Mouse (Mus musculus) MEL (cell line): ENCODE data around the gene Pgam1. TPM values are rescaled to one million over a fixed set of nuclear protein-coding genes. Genes with fewer than 3 reads are reported as not detected.

Experiments
- DNase-seq: peaks from one replicate; pipeline ENCODE4 v3.0.0; 2011; ENCODE audit warnings: low read depth, low spot score
- H3K27ac ChIP-seq: 2 replicates; pipeline ENCODE4 v1.5.1; 2012; ENCODE audit warnings: low read depth, mild to moderate bottlenecking, control low read depth, low read length, moderate library complexity; ENCODE audit not compliant: control insufficient read depth
- H3K27me3 ChIP-seq, 2 experiments: fragments of 150-350 bp in 1 of 2; sonication (generic) in 1 of 2; 2 replicates each; pipeline ENCODE4 v1.6.1; 2012; ENCODE audit warnings: low read length in 2 of 2, mild to moderate bottlenecking in 2 of 2, improper control_type of control experiment in 1 of 2, moderate library complexity in 1 of 2; ENCODE audit not compliant: insufficient read depth in 2 of 2, control insufficient read depth in 1 of 2
- H3K36me3 ChIP-seq, 2 experiments: 2 replicates each; pipeline ENCODE4 v1.6.1; 2012 to 2014; ENCODE audit warnings: low read length in 2 of 2, improper control_type of control experiment in 1 of 2, inconsistent platforms in 1 of 2, mild to moderate bottlenecking in 1 of 2; ENCODE audit not compliant: insufficient read depth in 2 of 2, control insufficient read depth in 1 of 2
- H3K4me1 ChIP-seq, 2 experiments: fragments of 150-350 bp in 1 of 2; sonication (generic) in 1 of 2; 2 replicates each; pipeline ENCODE4 v1.6.1; 2012; ENCODE audit warnings: low read length in 2 of 2, improper control_type of control experiment in 1 of 2, mild to moderate bottlenecking in 1 of 2; ENCODE audit not compliant: insufficient read depth in 2 of 2, control insufficient read depth in 1 of 2
- H3K4me3 ChIP-seq, 2 experiments: fragments of 150-350 bp in 1 of 2; sonication (generic) in 1 of 2; 2 replicates each; pipeline ENCODE4 v1.5.1; 2012; ENCODE audit warnings: low read depth in 2 of 2, low read length in 2 of 2, mild to moderate bottlenecking in 2 of 2, moderate library complexity in 2 of 2, control low read depth in 1 of 2, improper control_type of control experiment in 1 of 2; ENCODE audit not compliant: control insufficient read depth in 1 of 2, insufficient read depth in 1 of 2
- H3K79me2 ChIP-seq: 2 replicates; pipeline ENCODE4 v1.6.1; 2012; ENCODE audit warnings: mild to moderate bottlenecking, low read length, moderate library complexity; ENCODE audit not compliant: control insufficient read depth, poor library complexity, insufficient read depth
- H3K9ac ChIP-seq: 2 replicates; pipeline ENCODE4 v1.6.1; 2012; ENCODE audit warnings: low read depth, mild to moderate bottlenecking, control low read depth, low read length, moderate library complexity; ENCODE audit not compliant: control insufficient read depth, poor library complexity, severe bottlenecking
- H3K9me3 ChIP-seq: fragments of 150-350 bp; sonication (generic); replicated peaks from 2 replicates; pipeline ENCODE4 v1.6.1; 2012; ENCODE audit warnings: mild to moderate bottlenecking, low read length, improper control_type of control experiment, moderate library complexity; ENCODE audit not compliant: insufficient read depth
- BHLHE40 ChIP-seq: IDR thresholded peaks from 2 replicates; pipeline ENCODE4 v1.6.1; 2012; ENCODE audit warnings: low read depth, mild to moderate bottlenecking, inconsistent platforms, low read length, improper control_type of control experiment, borderline replicate concordance
- CHD1 ChIP-seq: IDR thresholded peaks from 2 replicates; pipeline ENCODE4 v1.6.1; 2012; ENCODE audit warnings: low read depth, mild to moderate bottlenecking, inconsistent platforms, low read length, improper control_type of control experiment
- CHD2 ChIP-seq: IDR thresholded peaks from 2 replicates; pipeline ENCODE4 v1.6.1; 2011; ENCODE audit warnings: low read length, improper control_type of control experiment
- CTCF ChIP-seq, 3 experiments: IDR thresholded peaks in 2 of 3; conservative IDR thresholded peaks in 1 of 3; 2 replicates each; pipeline ENCODE4 v1.5.1; 2011 to 2012; ENCODE audit warnings: low read length in 3 of 3, low read depth in 2 of 3, mild to moderate bottlenecking in 2 of 3, improper control_type of control experiment in 1 of 3, inconsistent platforms in 1 of 3, mixed read lengths in 1 of 3, moderate library complexity in 1 of 3; ENCODE audit not compliant: control insufficient read depth in 1 of 3, insufficient read depth in 1 of 3, poor library complexity in 1 of 3, severe bottlenecking in 1 of 3
- E2F4 ChIP-seq: IDR thresholded peaks from 2 replicates; pipeline ENCODE4 v1.6.1; 2011; ENCODE audit warnings: low read depth, low read length, improper control_type of control experiment, borderline replicate concordance
- ETS1 ChIP-seq: IDR thresholded peaks from 2 replicates; pipeline ENCODE4 v1.6.1; 2012; ENCODE audit warnings: low read depth, mild to moderate bottlenecking, inconsistent platforms, low read length, improper control_type of control experiment, moderate library complexity
- GABPA ChIP-seq: IDR thresholded peaks from 2 replicates; pipeline ENCODE4 v1.6.1; 2012; ENCODE audit warnings: low read depth, mild to moderate bottlenecking, inconsistent platforms, low read length, improper control_type of control experiment, moderate library complexity
- GATA1 ChIP-seq: IDR thresholded peaks from 2 replicates; pipeline ENCODE4 v1.6.1; 2011; ENCODE audit warnings: low read depth, low read length, improper control_type of control experiment
- MAFK ChIP-seq: IDR thresholded peaks from 2 replicates; pipeline ENCODE4 v1.6.1; 2011; ENCODE audit warnings: low read depth, mild to moderate bottlenecking, low read length, improper control_type of control experiment, borderline replicate concordance
- MAX ChIP-seq: IDR thresholded peaks from 2 replicates; pipeline ENCODE4 v1.6.1; 2011; ENCODE audit warnings: low read length, improper control_type of control experiment
- MAZ ChIP-seq: IDR thresholded peaks from 2 replicates; pipeline ENCODE4 v1.6.1; 2012; ENCODE audit warnings: low read depth, mild to moderate bottlenecking, inconsistent platforms, low read length, improper control_type of control experiment
- MEF2A ChIP-seq: IDR thresholded peaks from 2 replicates; pipeline ENCODE4 v1.6.1; 2014; ENCODE audit warnings: low read depth, mild to moderate bottlenecking, inconsistent platforms, low read length, improper control_type of control experiment; ENCODE audit not compliant: poor library complexity, insufficient replicate concordance, severe bottlenecking; ENCODE audit errors: extremely low read depth
- MYC ChIP-seq: IDR thresholded peaks from 2 replicates; pipeline ENCODE4 v1.6.1; 2011; ENCODE audit warnings: low read depth, mild to moderate bottlenecking, low read length, improper control_type of control experiment, moderate library complexity
- POLR2A ChIP-seq, 2 experiments: IDR thresholded peaks; 2 replicates each; pipeline ENCODE4 v1.6.1; 2011 to 2012; ENCODE audit warnings: low read length in 2 of 2, mild to moderate bottlenecking in 2 of 2, control low read depth in 1 of 2, improper control_type of control experiment in 1 of 2, low read depth in 1 of 2, moderate library complexity in 1 of 2; ENCODE audit not compliant: control insufficient read depth in 1 of 2, insufficient read depth in 1 of 2, poor library complexity in 1 of 2
- POLR2AphosphoS5 ChIP-seq: IDR thresholded peaks from 2 replicates; pipeline ENCODE4 v1.6.1; 2012; ENCODE audit warnings: low read depth, borderline replicate concordance, mild to moderate bottlenecking, inconsistent platforms, low read length, moderate library complexity, mixed read lengths
- RAD21 ChIP-seq: IDR thresholded peaks from 2 replicates; pipeline ENCODE4 v1.6.1; 2011; ENCODE audit warnings: mild to moderate bottlenecking, low read depth, low read length, improper control_type of control experiment
- RCOR1 ChIP-seq: IDR thresholded peaks from 2 replicates; pipeline ENCODE4 v1.6.1; 2012; ENCODE audit warnings: low read depth, mild to moderate bottlenecking, inconsistent platforms, low read length, improper control_type of control experiment
- SMC3 ChIP-seq: IDR thresholded peaks from 2 replicates; pipeline ENCODE4 v1.6.1; 2011; ENCODE audit warnings: low read depth, low read length, improper control_type of control experiment
- TCF12 ChIP-seq: IDR thresholded peaks from 2 replicates; pipeline ENCODE4 v1.6.1; 2014; ENCODE audit warnings: low read depth, mild to moderate bottlenecking, inconsistent platforms, low read length, improper control_type of control experiment, moderate library complexity
- UBTF ChIP-seq: IDR thresholded peaks from 2 replicates; pipeline ENCODE4 v1.6.1; 2012; ENCODE audit warnings: low read depth, mild to moderate bottlenecking, inconsistent platforms, low read length, improper control_type of control experiment, moderate library complexity, borderline replicate concordance; ENCODE audit not compliant: insufficient read depth
- USF1 ChIP-seq: IDR thresholded peaks from 2 replicates; pipeline ENCODE4 v1.6.1; 2014; ENCODE audit warnings: low read depth, mild to moderate bottlenecking, inconsistent platforms, low read length, improper control_type of control experiment, moderate library complexity
- ZC3H11A ChIP-seq: IDR thresholded peaks from 2 replicates; pipeline ENCODE4 v1.6.1; 2012; ENCODE audit warnings: low read depth, mild to moderate bottlenecking, inconsistent platforms, low read length, improper control_type of control experiment
- ZKSCAN1 ChIP-seq: IDR thresholded peaks from 2 replicates; pipeline ENCODE4 v1.6.1; 2012; ENCODE audit warnings: low read depth, mild to moderate bottlenecking, inconsistent platforms, low read length, improper control_type of control experiment, moderate library complexity
- ZNF384 ChIP-seq: IDR thresholded peaks from 2 replicates; pipeline ENCODE4 v1.6.1; 2012; ENCODE audit warnings: low read depth, mild to moderate bottlenecking, inconsistent platforms, low read length, improper control_type of control experiment
- polyA plus RNA-seq, 2 experiments: library from polyadenylated mRNA; stranded (reverse) in 1 of 2; unstranded in 1 of 2; fragments of >175 nt in 1 of 2; fragments of >200 nt in 1 of 2; gene quantifications; 2 replicates each; pipeline versions ENCODE4 v1.2.1 to v1.2.4; 2012; ENCODE audit warnings: low replicate concordance in 2 of 2, low read depth in 1 of 2; ENCODE audit not compliant: insufficient read length in 2 of 2, insufficient read depth in 1 of 2, missing spikeins in 1 of 2
- total RNA-seq: library from RNA; depleted of rRNA; stranded (reverse); fragments of 300-350 nt; gene quantifications from 2 replicates; pipeline ENCODE4 v1.2.3, GENCODE M21; 2012

Pgam1 gene
- total and polyA plus RNA-seq, 3 experiments, result 220 to 756 (median 267) TPM

GRCm38 (mm10) chr19:41932686-41933085 is 21.0 kb downstream of the Pgam1 start:
- H3K4me3 ChIP-seq, result peak overlapping the region; percentile 75 to 78
- TF ChIP-seq CHD2, result no peak
- TF ChIP-seq MAFK, result no peak
- peak; percentile 28; the same call in 1 of the 2 replicates for TF ChIP-seq E2F4
- TF ChIP-seq SMC3, result no peak
- TF ChIP-seq BHLHE40, result no peak
- TF ChIP-seq MEF2A, result no peak
- TF ChIP-seq POLR2A (IDR thresholded peaks at IDR 0.05; ENCODE audit: control insufficient read depth in 1 of 2, insufficient read depth in 1 of 2, low read depth in 1 of 2, low read length in 2 of 2, poor library complexity in 1 of 2), result peak in 1 of 2 experiments; percentile 43; a peak in 1 of 4 replicates
- TF ChIP-seq RCOR1, result no peak
- no peak for TF ChIP-seq ZC3H11A
- TF ChIP-seq MAZ, result no peak
- TF ChIP-seq ZKSCAN1, result no peak
- no peak for TF ChIP-seq CHD1
- no peak; the same call in none of the 2 replicates for TF ChIP-seq MAX
- TF ChIP-seq GATA1, result no peak
- TF ChIP-seq USF1, result peak; percentile 83
- TF ChIP-seq CTCF (IDR thresholded peaks at IDR 0.05 in 2 of 3, conservative IDR thresholded peaks at IDR 0.05 in 1 of 3; ENCODE audit: control insufficient read depth in 1 of 3, insufficient read depth in 1 of 3, low read depth in 2 of 3, low read length in 3 of 3, poor library complexity in 1 of 3, severe bottlenecking in 1 of 3), result no peak
- no peak for TF ChIP-seq ETS1
- TF ChIP-seq GABPA, result no peak
- TF ChIP-seq MYC, result no peak; the same call in 1 of the 2 replicates
- TF ChIP-seq ZNF384, result no peak
- no peak for TF ChIP-seq UBTF
- no peak for TF ChIP-seq RAD21
- no peak for TF ChIP-seq TCF12
- peak; percentile 38; the same call in 1 of the 2 replicates for TF ChIP-seq POLR2AphosphoS5
- TF ChIP-seq, all 39 proteins: peak for 4
- Histone ChIP-seq H3K4me1 (peaks cover 4 to 15% of the 10 kb centered on the region in 2 experiments), H3K27ac (peak overlapping the region; percentile 41), H3K79me2 (peaks cover 46% of the 10 kb centered on the region), H3K36me3 (peaks cover 8 to 23% of the 10 kb centered on the region in 2 experiments), H3K9ac (peak overlapping the region; percentile 76), H3K27me3 (no peaks in the 10 kb centered on the region), H3K9me3 (no peaks in the 10 kb centered on the region)
- peak; percentile 85 for DNase-seq
